Mouse (Mus musculus): ENCODE results near the gene Fbxl12.
"Not testable (repeated sequence)": the region's sequence is repeated elsewhere in the genome, so short reads cannot be mapped to it uniquely, and the experiment has no call there.

Fbxl12 gene

GRCm38 (mm10) chr9:20644360-20645081 lies at the start of gene Fbxl12:
Fbxl12 (minus strand) TSS chr9:20644767.
- peak; percentile 78 for DNase-seq (ENCODE audit: low read depth)

- no peak for DNase-seq (ENCODE audit: low read depth)
Measured at GRCm38 (mm10) chr9:20692863-20693262, 48.3 kb upstream of the Fbxl12 start.

GRCm38 (mm10) chr9:20690449-20690848 lies 45.9 kb upstream of the Fbxl12 start:
- DNase-seq (ENCODE audit: low read depth) = not testable (repeated sequence)

GRCm38 (mm10) chr9:20689913-20690312 lies 45.3 kb upstream of the Fbxl12 start:
- no peak for DNase-seq (ENCODE audit: low read depth)

GRCm38 (mm10) chr9:20689403-20689802 lies 44.8 kb upstream of the Fbxl12 start:
- no peak for DNase-seq (ENCODE audit: low read depth)

- no peak for DNase-seq (ENCODE audit: low read depth)
Measured at GRCm38 (mm10) chr9:20685081-20685861, 40.7 kb upstream of the Fbxl12 start.

- DNase-seq (ENCODE audit: low read depth) = no peak
Measured at GRCm38 (mm10) chr9:20682389-20682722, 37.8 kb upstream of the Fbxl12 start.

GRCm38 (mm10) chr9:20681546-20682388 lies 37.2 kb upstream of the Fbxl12 start:
- DNase-seq (ENCODE audit: low read depth) = no peak

- no peak for DNase-seq (ENCODE audit: low read depth)
Measured at GRCm38 (mm10) chr9:20680378-20680958, 35.9 kb upstream of the Fbxl12 start.

- no peak for DNase-seq (ENCODE audit: low read depth)
Measured at GRCm38 (mm10) chr9:20677892-20678291, 33.3 kb upstream of the Fbxl12 start.

- no peak for DNase-seq (ENCODE audit: low read depth)
Measured at GRCm38 (mm10) chr9:20672047-20672446, 27.5 kb upstream of the Fbxl12 start.

- DNase-seq (ENCODE audit: low read depth) = no peak
Measured at GRCm38 (mm10) chr9:20668065-20668464, 23.5 kb upstream of the Fbxl12 start.

- no peak for DNase-seq (ENCODE audit: low read depth)
Measured at GRCm38 (mm10) chr9:20666510-20667034, 22.0 kb upstream of the Fbxl12 start.

- no peak for DNase-seq (ENCODE audit: low read depth)
Measured at GRCm38 (mm10) chr9:20665925-20666324, 21.4 kb upstream of the Fbxl12 start.

GRCm38 (mm10) chr9:20664982-20665637 lies 20.5 kb upstream of the Fbxl12 start:
- DNase-seq (ENCODE audit: low read depth) = no peak

- DNase-seq (ENCODE audit: low read depth) = no peak
Measured at GRCm38 (mm10) chr9:20664366-20664765, 19.8 kb upstream of the Fbxl12 start.

- DNase-seq (ENCODE audit: low read depth) = no peak
Measured at GRCm38 (mm10) chr9:20663956-20664355, 19.4 kb upstream of the Fbxl12 start.

GRCm38 (mm10) chr9:20662874-20663273 lies 18.3 kb upstream of the Fbxl12 start:
- DNase-seq (ENCODE audit: low read depth) = no peak

- peak; percentile 79 for DNase-seq (ENCODE audit: low read depth)
Measured at GRCm38 (mm10) chr9:20662325-20662724, 17.8 kb upstream of the Fbxl12 start.

GRCm38 (mm10) chr9:20657546-20657945 lies 13.0 kb upstream of the Fbxl12 start:
- DNase-seq (ENCODE audit: low read depth) = no peak

GRCm38 (mm10) chr9:20653859-20654258 lies 9.3 kb upstream of the Fbxl12 start:
- DNase-seq (ENCODE audit: low read depth) = no peak

Data from NIH3T3 (cell line).